Mouse (Mus musculus): ENCODE measurements around the gene Pde2a. TPM values are rescaled to one million over a fixed set of nuclear protein-coding genes. Genes with fewer than 3 reads are reported as not detected.

Gene Pde2a
- polyA plus RNA-seq, 1 experiment: 17.6 TPM

GRCm38 (mm10) chr7:101480671-101481070 is 59.2 kb downstream of the Pde2a start:
- Histone ChIP-seq H3K36me3 (ENCODE audit: control insufficient read depth, insufficient read depth, low read length) (no peaks in the 10 kb centered on the region), H3K4me3 (ENCODE audit: low read depth, low read length) (no peak overlapping the region), H3K27ac (ENCODE audit: insufficient read depth, low read depth, low read length) (no peak overlapping the region), H3K27me3 (ENCODE audit: control insufficient read depth, insufficient read depth, low read length) (no peaks in the 10 kb centered on the region), H3K4me1 (ENCODE audit: control insufficient read depth, insufficient read depth, insufficient read length, low read length) (peaks cover 6% of the 10 kb centered on the region; the same call in 1 of the 2 replicates)
- TF ChIP-seq POLR2A (IDR thresholded peaks at IDR 0.05; ENCODE audit: low read depth, low read length) (no peak), CTCF (IDR thresholded peaks at IDR 0.05; ENCODE audit: extremely low read depth, insufficient read length, insufficient replicate concordance, low read depth, low read length) (no peak)
- 57% methylated on average over 6 of the region's 6 CpGs for WGBS

GRCm38 (mm10) chr7:101481872-101482498 is 60.5 kb downstream of the Pde2a start:
- no peak overlapping the region for H3K4me3 ChIP-seq (ENCODE audit: low read depth, low read length)
- H3K27me3 ChIP-seq (ENCODE audit: control insufficient read depth, insufficient read depth, low read length): no peaks in the 10 kb centered on the region
- no peaks in the 10 kb centered on the region for H3K36me3 ChIP-seq (ENCODE audit: control insufficient read depth, insufficient read depth, low read length)
- peaks cover 6% of the 10 kb centered on the region; the same call in 1 of the 2 replicates for H3K4me1 ChIP-seq (ENCODE audit: control insufficient read depth, insufficient read depth, insufficient read length, low read length)
- WGBS: 63% methylated on average over 8 of the region's 8 CpGs
- H3K27ac ChIP-seq (ENCODE audit: insufficient read depth, low read depth, low read length): no peak overlapping the region
- no peak for TF ChIP-seq POLR2A (IDR thresholded peaks at IDR 0.05; ENCODE audit: low read depth, low read length)
- TF ChIP-seq CTCF (IDR thresholded peaks at IDR 0.05; ENCODE audit: extremely low read depth, insufficient read length, insufficient replicate concordance, low read depth, low read length): no peak

GRCm38 (mm10) chr7:101482499-101483081 is 61.1 kb downstream of the Pde2a start:
- Histone ChIP-seq H3K27me3 (ENCODE audit: control insufficient read depth, insufficient read depth, low read length) (no peaks in the 10 kb centered on the region), H3K4me3 (ENCODE audit: low read depth, low read length) (no peak overlapping the region), H3K27ac (ENCODE audit: insufficient read depth, low read depth, low read length) (no peak overlapping the region), H3K4me1 (ENCODE audit: control insufficient read depth, insufficient read depth, insufficient read length, low read length) (peaks cover 6% of the 10 kb centered on the region; the same call in 1 of the 2 replicates), H3K36me3 (ENCODE audit: control insufficient read depth, insufficient read depth, low read length) (no peaks in the 10 kb centered on the region)
- no peak for TF ChIP-seq POLR2A (IDR thresholded peaks at IDR 0.05; ENCODE audit: low read depth, low read length)
- 54% methylated on average over 9 of the region's 9 CpGs for WGBS

GRCm38 (mm10) chr7:101483498-101484115 is 62.1 kb downstream of the Pde2a start:
- TF ChIP-seq POLR2A (IDR thresholded peaks at IDR 0.05; ENCODE audit: low read depth, low read length) (no peak), CTCF (IDR thresholded peaks at IDR 0.05; ENCODE audit: extremely low read depth, insufficient read length, insufficient replicate concordance, low read depth, low read length) (no peak)
- Histone ChIP-seq H3K27me3 (ENCODE audit: control insufficient read depth, insufficient read depth, low read length) (no peaks in the 10 kb centered on the region), H3K36me3 (ENCODE audit: control insufficient read depth, insufficient read depth, low read length) (no peaks in the 10 kb centered on the region), H3K4me1 (ENCODE audit: control insufficient read depth, insufficient read depth, insufficient read length, low read length) (peaks cover 6% of the 10 kb centered on the region; the same call in 1 of the 2 replicates), H3K27ac (ENCODE audit: insufficient read depth, low read depth, low read length) (no peak overlapping the region), H3K4me3 (ENCODE audit: low read depth, low read length) (no peak overlapping the region)
- WGBS: 60% methylated on average over 9 of the region's 9 CpGs

GRCm38 (mm10) chr7:101487102-101487501 is 65.6 kb downstream of the Pde2a start:
- H3K27ac ChIP-seq (ENCODE audit: insufficient read depth, low read depth, low read length): no peak overlapping the region
- WGBS: 30% methylated on average over 5 of the region's 5 CpGs
- TF ChIP-seq CTCF (IDR thresholded peaks at IDR 0.05; ENCODE audit: extremely low read depth, insufficient read length, insufficient replicate concordance, low read depth, low read length) (no peak), POLR2A (IDR thresholded peaks at IDR 0.05; ENCODE audit: low read depth, low read length) (no peak)

GRCm38 (mm10) chr7:101490952-101491351 is 69.5 kb downstream of the Pde2a start:
- Histone ChIP-seq H3K36me3 (ENCODE audit: control insufficient read depth, insufficient read depth, low read length) (no peaks in the 10 kb centered on the region), H3K4me1 (ENCODE audit: control insufficient read depth, insufficient read depth, insufficient read length, low read length) (peaks cover 4% of the 10 kb centered on the region; the same call in 1 of the 2 replicates), H3K27me3 (ENCODE audit: control insufficient read depth, insufficient read depth, low read length) (no peaks in the 10 kb centered on the region), H3K27ac (ENCODE audit: insufficient read depth, low read depth, low read length) (no peak overlapping the region), H3K4me3 (ENCODE audit: low read depth, low read length) (no peak overlapping the region)
- 69% methylated on average over 4 of the region's 4 CpGs for WGBS
- TF ChIP-seq POLR2A (IDR thresholded peaks at IDR 0.05; ENCODE audit: low read depth, low read length): no peak
- no peak for TF ChIP-seq CTCF (IDR thresholded peaks at IDR 0.05; ENCODE audit: extremely low read depth, insufficient read length, insufficient replicate concordance, low read depth, low read length)

More at GRCm38 (mm10) chr7:101487102-101487501, 65.6 kb downstream of the Pde2a start:
- H3K4me3 ChIP-seq (ENCODE audit: low read depth, low read length): no peak overlapping the region
- H3K36me3 ChIP-seq (ENCODE audit: control insufficient read depth, insufficient read depth, low read length): no peaks in the 10 kb centered on the region
- H3K4me1 ChIP-seq (ENCODE audit: control insufficient read depth, insufficient read depth, insufficient read length, low read length): peaks cover 10% of the 10 kb centered on the region
- no peaks in the 10 kb centered on the region for H3K27me3 ChIP-seq (ENCODE audit: control insufficient read depth, insufficient read depth, low read length)

GRCm38 (mm10) chr7:101498385-101498784 is 76.9 kb downstream of the Pde2a start:
- WGBS: 71% methylated on average over 3 of the region's 3 CpGs
- TF ChIP-seq CTCF (IDR thresholded peaks at IDR 0.05; ENCODE audit: extremely low read depth, insufficient read length, insufficient replicate concordance, low read depth, low read length): no peak
- no peak for TF ChIP-seq POLR2A (IDR thresholded peaks at IDR 0.05; ENCODE audit: low read depth, low read length)

More at GRCm38 (mm10) chr7:101498385-101498784, 76.9 kb downstream of the Pde2a start:
- no peaks in the 10 kb centered on the region for H3K36me3 ChIP-seq (ENCODE audit: control insufficient read depth, insufficient read depth, low read length)
- H3K4me3 ChIP-seq (ENCODE audit: low read depth, low read length): no peak overlapping the region
- H3K4me1 ChIP-seq (ENCODE audit: control insufficient read depth, insufficient read depth, insufficient read length, low read length): no peaks in the 10 kb centered on the region
- no peaks in the 10 kb centered on the region for H3K27me3 ChIP-seq (ENCODE audit: control insufficient read depth, insufficient read depth, low read length)
- no peak overlapping the region for H3K27ac ChIP-seq (ENCODE audit: insufficient read depth, low read depth, low read length)

All from small intestine, adult 2 months (tissue).